Mouse (Mus musculus) bone marrow, adult 2 months (tissue): Measurements from ENCODE around the gene Slc38a4.

Source experiments
- CTCF ChIP-seq: fragments of 200-500 bp; IDR thresholded peaks from 2 replicates; pipeline ENCODE4 v1.5.1; 2011; ENCODE audit warnings: low read length, control low read depth; ENCODE audit not compliant: control insufficient read depth, insufficient read depth
- POLR2A ChIP-seq: fragments of 200-500 bp; IDR thresholded peaks from 2 replicates; pipeline ENCODE4 v1.6.1; 2011; ENCODE audit warnings: low read depth, mild to moderate bottlenecking, control low read depth, low read length, borderline replicate concordance; ENCODE audit not compliant: control insufficient read depth

- TF ChIP-seq CTCF: no peak
- no peak for TF ChIP-seq POLR2A
These were observed 35.5 kb downstream of the Slc38a4 start for GRCm38 (mm10) chr15:97020221-97020620.
